Mouse (Mus musculus) stomach, postnatal 0 days (tissue): ENCODE measurements at regions not wholly inside any gene's neighbourhood (a gene's known extent, or its start where the extent isn't known, plus 50 kb on each side); places are given as distances from the start of the nearest gene placed in this dataset.

ENCODE experiments used
- CTCF ChIP-seq: IDR thresholded peaks from 2 replicates; pipeline ENCODE4 v1.5.1; 2016; ENCODE audit warnings: antibody characterized with exemption, low read depth, mild to moderate bottlenecking, moderate library complexity
- EP300 ChIP-seq: optimal IDR thresholded peaks from 2 replicates; pipeline ENCODE3; 2016; ENCODE audit warnings: antibody characterized with exemption

DNA sequence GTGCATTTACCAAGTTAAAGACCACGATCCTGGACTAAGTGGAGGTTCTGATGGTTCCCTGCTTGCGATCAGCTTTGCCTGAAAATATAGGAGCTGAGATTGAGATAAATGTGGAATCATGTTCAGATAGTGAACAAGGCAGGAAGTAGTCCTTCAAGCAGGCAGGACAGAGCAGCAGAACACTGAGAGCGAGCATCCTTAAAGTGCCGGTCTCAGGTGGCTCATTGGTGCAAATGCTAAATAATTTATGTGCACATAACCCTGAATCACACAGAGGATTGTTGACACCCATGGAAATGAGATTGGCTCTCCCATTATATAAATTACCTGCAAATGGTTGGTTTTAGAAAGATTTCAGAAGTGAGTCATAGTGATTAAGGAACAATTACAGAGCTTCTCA is 243.8 kb upstream of the Dcn start:
- TF ChIP-seq EP300 (no peak), CTCF (no peak)
